Mouse (Mus musculus) bone marrow macrophage, adult 2 months (primary cell): ENCODE measurements around the gene Mto1.

Experiments used
- CTCF ChIP-seq: IDR thresholded peaks from 2 replicates; pipeline ENCODE4 v1.5.1; 2012; ENCODE audit warnings: low read depth, mild to moderate bottlenecking, low read length, moderate library complexity
- POLR2A ChIP-seq: IDR thresholded peaks from 2 replicates; pipeline ENCODE4 v1.6.1; 2012; ENCODE audit warnings: mild to moderate bottlenecking, low read depth, low read length, borderline replicate concordance

DNA sequence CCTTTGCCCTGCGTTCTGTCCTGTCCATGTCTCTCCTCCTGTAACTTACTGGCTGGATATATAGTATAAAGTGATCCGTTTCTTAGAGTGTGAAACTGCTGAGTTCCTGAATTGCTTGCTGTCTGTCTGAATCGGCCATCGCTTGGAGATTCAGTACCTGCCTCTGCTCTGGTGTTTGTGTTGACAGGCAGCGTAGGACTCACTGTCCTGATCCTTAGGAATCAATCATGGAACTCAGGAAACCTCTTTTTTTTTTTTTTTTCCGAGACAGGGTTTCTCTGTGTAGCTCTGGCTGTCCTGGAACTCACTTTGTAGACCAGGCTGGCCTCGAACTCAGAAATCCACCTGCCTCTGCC is 58.7 kb downstream of the Mto1 start:
- no peak for TF ChIP-seq CTCF
- TF ChIP-seq POLR2A, result no peak
